Mouse (Mus musculus) adrenal gland, adult 2 months (tissue): ENCODE results near the gene Tamm41. TPM values are rescaled to one million over a fixed set of nuclear protein-coding genes. Genes with fewer than 3 reads are reported as not detected.

Source experiments
- polyA plus RNA-seq: library from polyadenylated mRNA; depleted of rRNA; stranded (reverse); fragments of >200 nt; gene quantifications from 2 replicates; pipeline ENCODE4 v1.2.3, GENCODE M21; 2012; rRNA removed
- total RNA-seq, 2 experiments: library from RNA; stranded (reverse); gene quantifications; 2 replicates each; pipeline ENCODE4 v1.2.3; 2021

Tamm41 gene
- total and polyA plus RNA-seq, 3 experiments = 14.2 to 32.0 (median 15.0) TPM

Other genes with a start within 250 kb of the Tamm41 start
- gene Vgll4, start 67.9 kb downstream of the Tamm41 start, total RNA-seq = 10 to 100 TPM; 57.5 to 76.3 TPM
- 55.2 and 60.2 TPM in 2 replicates for gene Vgll4, start 67.9 kb downstream of the Tamm41 start, polyA plus RNA-seq
- 10 to 100 TPM; 14.0 to 26.4 TPM for gene Syn2, start 97.0 kb upstream of the Tamm41 start, total RNA-seq
- 17.9 and 38.7 TPM in 2 replicates for gene Syn2, start 97.0 kb upstream of the Tamm41 start, polyA plus RNA-seq
- gene Gm17482, start 189.5 kb upstream of the Tamm41 start, total RNA-seq = not detected
- not detected in 2 replicates for gene Gm17482, start 189.5 kb upstream of the Tamm41 start, polyA plus RNA-seq
- gene Timp4, start 214.3 kb upstream of the Tamm41 start, total RNA-seq = 1 to 10 TPM; 4.4 to 7.1 TPM
- gene Timp4, start 214.3 kb upstream of the Tamm41 start, polyA plus RNA-seq = 23.6 and 30.8 TPM in 2 replicates